Mouse (Mus musculus): ENCODE data around the gene Zswim1.

Zswim1 gene

DNA sequence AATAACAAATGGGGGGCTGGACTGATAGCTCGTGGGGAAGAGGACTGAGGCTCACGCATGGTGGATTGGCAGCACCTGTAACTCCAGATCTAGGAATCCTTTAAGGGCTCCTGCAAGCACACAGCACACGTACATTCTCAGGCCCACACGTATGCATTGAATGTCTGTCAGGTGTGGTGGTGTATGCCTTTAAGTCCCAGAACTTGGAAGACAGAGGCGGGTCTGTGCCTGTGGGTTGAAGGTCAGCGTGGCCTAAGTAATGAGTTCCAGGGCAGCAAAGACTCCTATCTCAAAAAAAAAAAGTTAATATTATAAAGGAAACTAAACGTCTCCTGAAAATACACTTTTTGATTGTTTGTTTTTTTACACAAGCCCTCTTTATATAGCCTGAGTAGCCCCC, 15.9 kb upstream of the Zswim1 start:
- no peak for TF ChIP-seq GATA4 (IDR thresholded peaks at IDR 0.05; ENCODE audit: insufficient replicate concordance, low read length)

DNA sequence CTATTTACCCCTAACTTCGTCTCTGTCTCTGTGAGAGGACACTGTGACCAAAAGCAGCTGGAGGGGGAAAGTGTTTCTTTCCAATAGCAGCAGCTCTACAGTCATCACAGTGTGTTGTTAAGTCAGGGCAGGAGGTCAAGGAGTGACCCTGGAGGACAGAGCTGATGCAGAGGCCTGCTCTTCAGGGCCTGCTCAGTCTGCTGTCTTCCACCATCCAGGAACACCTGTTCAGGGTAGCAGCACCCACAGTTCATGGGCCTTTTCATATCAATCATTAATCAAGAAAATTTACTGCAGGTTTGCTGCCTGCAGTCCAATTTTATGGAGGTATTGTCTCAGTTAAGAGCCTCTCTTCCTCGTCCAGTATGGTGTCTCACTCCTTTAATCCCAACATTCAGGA, 8.9 kb upstream of the Zswim1 start:
- TF ChIP-seq GATA4 (IDR thresholded peaks at IDR 0.05; ENCODE audit: insufficient replicate concordance, low read length): no peak

DNA sequence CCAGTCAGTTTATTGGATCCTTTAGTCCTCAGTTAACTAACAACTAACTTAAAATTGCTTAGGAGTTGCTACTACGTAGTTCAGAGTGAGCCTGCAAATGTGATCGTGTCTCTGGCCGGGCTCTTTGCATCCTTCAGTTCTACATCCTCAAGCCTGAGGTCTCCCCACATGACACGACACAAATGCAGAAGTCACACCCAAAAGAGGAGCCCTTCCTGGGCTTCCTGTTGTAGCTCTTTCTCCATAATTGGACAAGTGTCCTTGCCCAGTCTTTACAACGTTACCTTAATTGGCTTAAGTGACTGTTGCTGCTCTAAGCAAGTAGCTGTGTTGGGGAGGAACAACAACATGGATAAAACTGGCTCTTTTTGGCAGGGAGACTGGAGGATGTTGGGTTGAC, 7.1 kb upstream of the Zswim1 start:
- no peak for TF ChIP-seq GATA4 (IDR thresholded peaks at IDR 0.05; ENCODE audit: insufficient replicate concordance, low read length)

DNA sequence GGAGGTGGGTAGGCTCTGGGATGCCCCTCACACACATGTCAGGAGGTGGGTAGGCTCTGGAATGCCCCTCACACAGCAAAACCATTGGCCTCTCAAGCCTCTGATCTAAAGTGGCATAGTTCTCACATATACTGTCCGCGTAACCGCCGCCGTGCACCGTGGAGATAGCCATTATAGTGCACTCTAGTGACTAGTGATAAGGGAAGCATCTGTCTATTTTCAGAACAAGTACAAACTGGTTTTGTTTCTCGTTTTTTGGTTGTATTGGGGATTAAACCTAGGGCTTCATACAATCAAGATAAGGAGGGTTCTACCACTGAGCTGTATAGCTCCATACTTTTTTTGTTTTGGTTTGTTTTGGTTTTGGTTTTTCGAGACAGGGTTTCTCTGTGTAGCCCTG, 6.7 kb upstream of the Zswim1 start:
- TF ChIP-seq GATA4 (IDR thresholded peaks at IDR 0.05; ENCODE audit: insufficient replicate concordance, low read length): no peak

DNA sequence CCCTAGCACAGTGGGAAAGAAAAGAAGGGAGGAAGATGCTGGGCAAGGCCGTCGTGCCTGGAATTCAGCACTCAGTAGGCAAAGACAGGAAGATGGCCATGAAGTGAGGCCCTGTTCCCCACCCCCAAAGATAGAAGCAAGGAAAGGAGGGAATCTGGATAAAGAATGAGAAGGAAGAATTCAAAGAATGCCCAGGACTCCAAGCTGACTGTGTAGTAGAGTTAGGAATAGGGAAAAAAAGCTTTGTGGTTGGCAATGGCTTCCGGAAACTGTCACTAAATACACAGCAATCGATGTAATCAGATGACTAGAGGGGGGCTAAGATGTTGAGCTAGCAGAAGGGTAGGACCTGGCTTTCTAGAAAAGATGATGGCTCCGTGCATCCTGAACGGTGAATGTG, 5.3 kb upstream of the Zswim1 start:
- TF ChIP-seq GATA4 (IDR thresholded peaks at IDR 0.05; ENCODE audit: insufficient replicate concordance, low read length): no peak

DNA sequence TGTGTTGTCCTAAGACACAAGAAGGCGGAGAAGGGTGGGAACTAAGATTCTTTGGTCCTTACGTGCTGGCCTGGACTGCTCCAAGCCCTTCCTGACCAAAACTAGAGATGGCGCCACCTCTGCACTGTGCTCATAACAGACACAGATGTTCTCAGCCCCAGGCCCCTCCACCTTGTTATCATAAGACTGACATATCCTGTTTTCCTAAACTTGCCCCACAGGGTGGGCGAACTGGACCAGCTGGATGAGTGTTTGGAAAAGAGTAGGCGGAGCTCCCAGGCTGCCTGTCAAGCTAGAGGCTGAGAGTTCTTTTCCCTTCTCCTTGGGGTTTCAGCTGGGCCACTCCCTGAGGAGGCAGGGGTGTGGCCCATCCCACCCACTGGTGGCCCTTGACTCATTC, 4.8 kb upstream of the Zswim1 start:
- no peak for TF ChIP-seq GATA4 (IDR thresholded peaks at IDR 0.05; ENCODE audit: insufficient replicate concordance, low read length)

DNA sequence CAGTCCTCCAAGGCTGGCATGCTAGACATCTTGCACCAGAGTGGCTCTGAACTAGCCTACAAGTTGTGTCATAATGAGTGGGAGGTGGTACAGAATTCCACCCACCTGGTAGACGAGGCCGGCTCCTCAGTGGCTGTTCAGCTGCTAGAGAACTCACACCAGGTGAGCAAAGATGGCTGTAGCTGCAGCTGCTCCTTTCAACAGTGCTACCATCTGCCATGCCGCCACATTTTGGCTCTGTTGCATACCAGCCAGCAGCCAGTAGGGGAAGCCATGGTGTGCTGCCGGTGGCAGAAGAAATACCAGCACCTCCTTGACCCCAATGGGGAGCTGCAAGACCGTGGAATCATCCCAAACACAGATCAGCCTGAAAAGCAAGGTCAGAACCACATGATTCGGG, 1.4 kb upstream of the Zswim1 start:
- TF ChIP-seq GATA4 (IDR thresholded peaks at IDR 0.05; ENCODE audit: insufficient replicate concordance, low read length): no peak

DNA sequence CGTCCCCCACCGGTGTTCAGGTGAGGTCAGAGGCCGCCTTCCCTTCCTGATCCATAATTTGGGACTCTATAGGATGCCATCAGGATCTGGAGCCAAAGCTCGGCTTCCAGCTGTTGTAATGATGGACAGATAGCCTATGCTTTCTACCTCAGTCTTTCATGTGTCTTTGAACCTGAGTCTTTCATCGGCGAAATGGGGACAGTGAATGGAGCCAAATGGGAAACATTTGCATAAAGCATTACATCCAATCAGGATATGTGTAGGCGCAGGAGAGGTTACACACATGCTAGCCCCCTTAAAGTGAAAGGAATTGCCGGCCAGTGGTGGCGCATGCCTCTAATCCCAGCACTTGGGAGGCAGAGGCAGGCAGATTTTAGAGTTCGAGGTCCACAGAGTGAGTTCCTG, 697 bp downstream of the Zswim1 start:
- 0 out of 2 replicates have a peak, but pooled peaks have one; percentile 1 for TF ChIP-seq GATA4 (IDR thresholded peaks at IDR 0.05; ENCODE audit: insufficient replicate concordance, low read length)

DNA sequence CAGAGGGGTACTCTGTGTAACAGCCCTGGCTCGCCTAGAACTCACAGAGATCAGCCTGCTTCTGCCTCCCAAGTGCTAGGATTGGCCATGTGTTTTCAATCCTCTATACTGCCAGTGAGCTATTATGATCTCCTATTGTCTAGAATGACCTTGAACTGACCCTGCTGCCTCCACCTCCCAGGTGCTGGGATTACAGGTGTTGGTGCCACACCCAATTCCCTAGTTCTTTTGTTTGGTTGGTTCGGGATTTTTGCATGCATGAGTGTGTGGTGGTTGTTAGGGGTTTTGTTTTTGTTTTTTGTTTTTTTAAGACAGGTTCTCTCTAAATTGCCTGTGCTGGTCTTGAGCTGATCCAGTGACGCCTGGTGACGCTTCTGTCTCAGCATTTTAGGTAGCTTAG, 1.5 kb downstream of the Zswim1 start:
- no peak for TF ChIP-seq GATA4 (IDR thresholded peaks at IDR 0.05; ENCODE audit: insufficient replicate concordance, low read length)

DNA sequence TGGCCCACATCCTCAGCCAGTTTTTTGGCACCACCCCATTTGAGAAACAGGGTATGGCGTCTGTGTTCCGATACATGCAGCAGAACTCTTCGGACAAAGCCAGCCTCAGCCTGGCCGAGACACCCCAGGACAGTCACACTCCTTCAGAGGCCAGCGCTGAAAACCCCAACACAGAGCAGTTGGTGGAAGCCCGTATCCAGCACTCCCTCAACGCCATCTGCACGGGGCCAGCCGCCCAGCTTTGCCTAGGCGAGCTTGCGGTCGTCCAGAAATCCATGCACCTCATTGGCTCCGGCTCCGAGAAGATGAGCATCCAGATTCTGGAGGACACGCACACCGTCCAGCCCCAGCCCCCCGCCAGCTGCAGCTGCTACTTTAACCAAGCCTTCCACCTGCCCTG, 3.0 kb downstream of the Zswim1 start:
- TF ChIP-seq GATA4 (IDR thresholded peaks at IDR 0.05; ENCODE audit: insufficient replicate concordance, low read length): no peak

DNA sequence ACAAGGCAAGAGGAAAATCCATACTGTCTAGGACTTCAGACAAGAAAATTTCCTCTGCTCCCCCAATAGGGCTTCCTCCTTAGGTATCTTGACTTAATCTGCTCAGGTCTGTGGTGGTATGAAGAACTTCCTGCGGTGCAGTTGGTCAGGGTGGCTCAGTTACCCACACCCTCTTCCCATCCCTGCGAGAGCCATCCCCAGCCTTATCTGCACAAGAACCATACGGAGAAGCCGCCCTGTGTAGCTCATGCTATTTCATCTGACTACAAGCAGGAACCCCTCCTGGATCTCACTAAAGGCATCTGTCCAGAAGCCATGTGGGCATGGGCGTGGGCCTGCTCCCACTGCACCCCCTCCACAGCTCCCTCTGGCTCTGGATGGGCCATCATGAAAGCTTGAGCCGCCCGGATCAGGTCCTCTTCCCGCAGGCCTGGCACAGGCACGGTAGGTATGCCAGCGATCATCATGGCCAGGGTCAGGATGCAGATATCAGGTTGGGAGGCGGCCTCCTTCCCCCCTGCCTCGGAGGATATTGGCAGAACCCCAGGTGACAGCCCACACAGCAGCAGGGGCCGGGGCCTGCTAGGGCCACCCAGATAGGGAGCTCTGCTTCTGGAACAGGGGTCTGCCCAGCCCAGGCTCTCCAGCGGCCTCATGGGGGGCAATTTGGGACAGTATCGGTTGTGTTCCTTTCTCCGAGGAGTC, 4.8 kb downstream of the Zswim1 start:
- no peak for TF ChIP-seq GATA4 (IDR thresholded peaks at IDR 0.05; ENCODE audit: insufficient replicate concordance, low read length)

DNA sequence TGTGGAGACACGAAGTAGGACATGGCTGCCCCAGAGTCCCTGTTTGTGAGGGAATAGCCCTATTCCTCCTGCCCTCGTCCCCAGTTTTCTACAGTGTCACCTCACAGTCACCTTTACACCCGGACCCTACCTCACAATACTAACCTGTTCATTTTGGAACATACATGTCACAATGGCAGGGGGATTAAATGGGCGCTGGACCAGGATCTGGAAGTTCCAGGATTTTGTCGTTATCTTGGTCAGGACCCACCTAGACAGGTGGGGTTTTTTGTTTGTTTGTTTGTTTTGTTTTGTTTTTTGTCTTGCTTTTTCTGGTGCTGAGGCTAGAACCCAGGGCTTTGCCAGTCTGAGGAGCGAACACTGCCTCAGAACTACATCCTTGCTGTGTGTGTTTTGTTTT, 6.0 kb downstream of the Zswim1 start, which contains the start of gene Spata25:
Gene Spata25, minus strand, starts transcription at position 101 of the 400 bp plus-strand sequence.
- no peak for TF ChIP-seq GATA4 (IDR thresholded peaks at IDR 0.05; ENCODE audit: insufficient replicate concordance, low read length)

DNA sequence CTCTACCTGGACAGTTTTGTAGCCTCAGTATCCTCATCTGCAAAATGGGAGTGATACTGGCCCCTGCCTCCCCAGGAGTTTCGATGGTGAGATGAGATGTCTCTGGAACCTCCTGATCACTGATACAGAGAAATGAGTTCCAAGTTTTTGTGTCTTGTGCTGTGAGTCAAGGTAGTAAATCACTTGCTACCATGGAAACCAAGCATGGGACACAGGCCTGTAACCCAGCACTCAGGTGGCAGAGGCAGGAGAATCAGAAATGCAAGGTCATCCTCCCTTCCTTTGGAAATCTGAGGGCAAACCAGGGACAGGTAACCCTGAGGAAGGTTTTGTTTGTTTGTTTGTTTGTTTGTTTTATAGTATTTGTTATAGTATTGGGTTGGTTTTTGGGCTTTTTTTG, 6.6 kb downstream of the Zswim1 start:
- TF ChIP-seq GATA4 (IDR thresholded peaks at IDR 0.05; ENCODE audit: insufficient replicate concordance, low read length): no peak

DNA sequence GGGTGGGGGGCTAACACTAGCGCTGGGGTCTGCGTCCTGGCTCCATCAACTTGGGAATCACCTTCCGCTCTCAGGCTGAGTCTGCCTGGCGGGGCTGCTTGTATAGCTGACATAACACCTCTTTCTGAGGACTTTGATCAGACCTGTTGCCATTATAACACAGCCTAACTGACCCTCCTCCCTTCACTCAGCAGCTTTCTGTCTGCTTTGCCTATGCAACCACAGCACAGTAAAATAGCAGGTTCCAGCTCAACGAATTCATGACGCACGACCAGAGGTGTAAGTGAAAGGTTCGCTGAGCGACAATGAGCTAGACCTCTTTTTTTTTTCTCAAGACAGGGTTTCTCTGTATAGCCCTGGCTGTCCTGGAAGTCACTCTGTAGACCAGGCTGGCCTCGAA, 8.5 kb downstream of the Zswim1 start:
- no peak for TF ChIP-seq GATA4 (IDR thresholded peaks at IDR 0.05; ENCODE audit: insufficient replicate concordance, low read length)

DNA sequence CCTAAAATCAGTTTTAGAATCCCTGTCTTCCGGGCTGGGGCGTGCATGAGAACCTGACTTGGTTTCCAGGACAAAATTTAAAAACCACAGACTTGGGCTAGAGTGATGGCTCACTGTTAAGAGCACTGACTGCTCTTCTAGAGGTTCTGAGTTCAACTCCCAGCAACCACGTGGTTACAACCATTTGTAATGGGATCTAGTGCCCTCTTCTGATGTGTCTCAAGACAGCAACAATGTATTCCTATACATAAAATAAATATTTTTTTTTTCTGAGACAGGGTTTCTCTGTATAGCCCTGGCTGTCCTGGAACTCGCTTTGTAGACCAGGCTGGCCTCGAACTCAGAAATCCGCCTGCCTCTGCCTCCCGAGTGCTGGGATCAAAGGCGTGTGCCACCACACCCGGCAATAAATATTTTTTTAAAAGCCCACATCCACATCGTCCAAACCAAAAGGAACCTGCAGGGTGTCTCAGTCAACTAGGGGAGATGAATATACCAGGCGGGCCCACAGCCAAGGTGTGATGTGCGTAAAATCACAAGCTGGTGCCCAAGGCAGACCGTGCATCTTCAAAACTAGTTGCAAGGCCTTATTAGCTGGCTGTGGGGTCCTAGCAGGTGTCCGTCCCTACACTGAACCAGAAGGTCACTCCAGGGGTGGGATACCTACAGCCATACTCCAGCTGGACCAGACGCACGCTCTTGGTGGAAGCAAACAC, 9.7 kb downstream of the Zswim1 start:
- no peak for TF ChIP-seq GATA4 (IDR thresholded peaks at IDR 0.05; ENCODE audit: insufficient replicate concordance, low read length)

DNA sequence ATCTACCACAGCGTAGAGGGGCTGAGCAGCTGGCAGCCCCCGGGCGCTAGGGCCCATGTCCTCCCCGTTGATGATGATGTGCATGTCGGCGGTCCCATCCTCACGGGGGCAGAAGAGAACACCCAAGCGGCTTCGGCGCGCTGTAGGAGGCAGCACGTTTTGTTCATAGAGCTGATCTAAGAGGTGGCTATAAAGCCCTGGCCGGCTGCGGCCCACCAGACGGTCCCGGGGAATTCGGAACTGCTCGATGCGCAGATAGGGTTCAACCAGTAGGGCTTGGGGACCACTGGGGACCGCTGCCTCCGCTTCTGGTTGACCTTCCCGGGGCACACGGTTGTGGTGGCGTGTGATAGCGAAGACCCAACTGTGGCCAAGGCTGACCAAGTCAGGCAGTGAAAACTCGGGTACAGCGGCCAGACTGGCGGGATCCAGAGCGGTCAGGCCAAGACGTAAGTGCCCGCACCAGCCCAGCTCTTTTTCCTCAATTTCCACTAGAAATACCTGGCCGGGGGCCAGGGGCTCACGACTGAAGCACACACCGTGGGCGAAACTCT, 10.3 kb downstream of the Zswim1 start, which contains the start of gene Ctsa:
Gene Ctsa, plus strand, starts transcription at position 126 of the 554 bp plus-strand sequence.
- TF ChIP-seq GATA4 (IDR thresholded peaks at IDR 0.05; ENCODE audit: insufficient replicate concordance, low read length): no peak

Measured in liver, adult (tissue).